Mouse (Mus musculus): Measurements from ENCODE around the gene Trim66.

Trim66 gene

GRCm38 (mm10) chr7:109454856-109455255 is 53.1 kb downstream of the Trim66 start:
- no peak for DNase-seq (ENCODE audit: low spot score)

DNA sequence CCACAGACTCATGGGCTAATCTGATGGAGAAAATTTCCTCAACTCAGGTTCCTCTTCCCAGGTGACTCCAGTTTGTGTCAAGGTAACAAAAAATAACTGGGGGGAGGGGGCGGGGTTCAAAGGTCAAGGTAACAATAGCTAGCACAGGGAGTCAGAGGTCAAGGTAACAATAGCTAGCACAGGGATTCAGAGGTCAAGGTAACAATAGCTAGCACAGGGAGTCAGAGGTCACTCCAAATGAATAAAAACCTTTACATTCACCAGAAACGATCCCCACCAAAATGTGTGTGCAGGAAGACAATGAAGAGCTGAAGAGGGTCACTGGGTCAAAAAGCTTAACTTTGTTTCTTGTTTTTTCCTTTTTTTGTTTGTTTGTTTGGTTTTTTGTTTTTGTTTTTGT is 59.9 kb downstream of the Trim66 start:
- DNase-seq (ENCODE audit: low spot score), result no peak

GRCm38 (mm10) chr7:109445012-109445411 is 62.9 kb downstream of the Trim66 start:
- DNase-seq (ENCODE audit: low spot score), result peak; percentile 42

GRCm38 (mm10) chr7:109442739-109443138 is 65.2 kb downstream of the Trim66 start:
- no peak for DNase-seq (ENCODE audit: low spot score)

GRCm38 (mm10) chr7:109440697-109441269 is 67.2 kb downstream of the Trim66 start:
- DNase-seq (ENCODE audit: low spot score), result no peak

- peak; percentile 22 for DNase-seq (ENCODE audit: low spot score)
These were observed 68.9 kb downstream of the Trim66 start, which contains the start of gene Stk33 for GRCm38 (mm10) chr7:109438781-109439591. Gene Stk33 (minus strand): TSS chr7:109439081.

- DNase-seq (ENCODE audit: low spot score), result no peak
These were observed 83.3 kb downstream of the Trim66 start for GRCm38 (mm10) chr7:109424422-109425159.

GRCm38 (mm10) chr7:109422803-109423202 is 85.1 kb downstream of the Trim66 start:
- no peak for DNase-seq (ENCODE audit: low spot score)

GRCm38 (mm10) chr7:109405491-109405890 is 102.4 kb downstream of the Trim66 start:
- no peak for DNase-seq (ENCODE audit: low spot score)

DNA sequence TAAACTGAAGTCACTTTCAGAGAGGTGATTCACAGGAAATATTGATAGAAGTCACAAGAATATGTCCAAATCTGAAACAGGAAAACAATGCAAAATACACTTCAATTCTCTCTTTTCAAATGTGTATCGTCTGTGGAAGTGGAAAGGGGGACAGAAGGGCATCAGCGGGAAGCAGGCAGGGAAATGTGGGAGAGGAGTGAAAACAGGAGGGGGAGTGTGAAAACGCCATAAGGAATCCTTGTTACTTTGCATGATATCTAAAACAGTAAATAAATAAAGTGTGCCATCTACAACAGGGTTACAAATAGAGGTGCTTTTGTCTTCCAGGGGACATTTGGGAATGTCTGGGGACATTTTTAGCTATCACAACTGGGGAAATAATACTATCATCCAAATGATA is 108.6 kb downstream of the Trim66 start:
- DNase-seq (ENCODE audit: low spot score), result no peak

All from urinary bladder, postnatal 25 days (tissue).